In the genomic region with DNA sequence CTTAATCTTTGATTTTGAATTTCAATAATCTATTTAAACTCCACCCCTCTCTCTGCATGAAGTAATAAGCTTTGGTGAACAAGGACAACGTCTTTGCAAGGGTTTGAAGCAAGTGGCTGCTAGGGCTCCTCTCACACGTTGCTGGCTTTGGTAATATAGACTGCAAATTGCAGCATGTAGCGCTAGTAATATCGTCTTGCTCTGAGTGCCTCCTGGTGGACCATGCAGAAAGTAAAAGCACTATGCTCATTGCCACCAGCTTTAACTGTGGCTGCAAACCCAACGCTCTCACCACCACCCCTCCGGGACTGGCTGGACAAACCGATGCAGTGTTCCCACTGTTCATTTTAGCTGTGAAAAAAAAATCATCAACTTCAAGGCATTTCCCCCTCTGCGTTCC, we compare ENCODE assay signal across 10 mouse cellular contexts. TPM values are rescaled to one million over a fixed set of nuclear protein-coding genes. Genes with fewer than 3 reads are reported as not detected.
DNase-seq lines count a peak whose midpoint lies in the region; ATAC-seq and TF ChIP-seq lines count a peak whose summit lies in the region.
"Had no signal": no experiment of that assay in that cellular context is flagged by ENCODE, and none has a peak within 500 bp of the region (broad histone marks: within the 10 kb centered on the region; RNA-seq: fewer than 3 reads in every experiment).

No protein-coding gene starts in this region.

- H3K27ac ChIP-seq in hindbrain, embryonic 11.5 days (ENCODE audit: low read depth, low read length) = no peak overlapping the region
- no peak overlapping the region for H3K27ac ChIP-seq in hindbrain, embryonic 13.5 days
- no peak overlapping the region for H3K27ac ChIP-seq in midbrain, embryonic 14.5 days (replicated peaks; ENCODE audit: low read depth, low read length)
- H3K27ac ChIP-seq in midbrain, embryonic 16.5 days (ENCODE audit: low read length) = no peak overlapping the region
- no peak overlapping the region for H3K27ac ChIP-seq in cortical plate, adult 2 months (ENCODE audit: insufficient read depth, low read length)
- H3K27ac ChIP-seq: neural tube, embryonic 12.5 days; stomach, embryonic 15.5 days had no signal

- DNase-seq in hindbrain, embryonic 11.5 days (ENCODE audit: low spot score) = peak; percentile 21
- DNase-seq in midbrain, embryonic 14.5 days = peak; percentile 46
- peak; percentile 26 for DNase-seq in retina, embryonic 14.5 days (ENCODE audit: low spot score)
- no peak for DNase-seq in urinary bladder, postnatal 10 days (ENCODE audit: low spot score)
- no peak for DNase-seq in right cerebral cortex, adult 2 months (ENCODE audit: low spot score in 2 of 2)

- H3K36me3 ChIP-seq in hindbrain, embryonic 11.5 days (ENCODE audit: control insufficient read depth, insufficient read depth, low read length) = no peaks in the 10 kb centered on the region
- no peaks in the 10 kb centered on the region for H3K36me3 ChIP-seq in hindbrain, embryonic 13.5 days
- H3K36me3 ChIP-seq in midbrain, embryonic 14.5 days (ENCODE audit: control insufficient read depth, insufficient read depth, low read length) = no peaks in the 10 kb centered on the region
- H3K36me3 ChIP-seq in midbrain, embryonic 16.5 days (ENCODE audit: control insufficient read depth, insufficient read depth, low read length) = no peaks in the 10 kb centered on the region
- H3K36me3 ChIP-seq: neural tube, embryonic 12.5 days; stomach, embryonic 15.5 days had no signal

- H3K4me3 ChIP-seq in hindbrain, embryonic 11.5 days (ENCODE audit: low read depth, low read length) = no peak overlapping the region
- H3K4me3 ChIP-seq in hindbrain, embryonic 13.5 days = no peak overlapping the region
- no peak overlapping the region for H3K4me3 ChIP-seq in midbrain, embryonic 14.5 days (replicated peaks; ENCODE audit: low read depth, low read length)
- no peak overlapping the region for H3K4me3 ChIP-seq in midbrain, embryonic 16.5 days (ENCODE audit: low read depth, low read length)
- H3K4me3 ChIP-seq in cortical plate, adult 2 months (ENCODE audit: insufficient read depth, low read length) = no peak overlapping the region
- H3K4me3 ChIP-seq: neural tube, embryonic 12.5 days; stomach, embryonic 15.5 days had no signal

- ATAC-seq in hindbrain, embryonic 11.5 days (ENCODE audit: low FRiP score) = no peak
- no peak for ATAC-seq in hindbrain, embryonic 13.5 days (ENCODE audit: low FRiP score)
- ATAC-seq in midbrain, embryonic 14.5 days (ENCODE audit: low FRiP score, low TSS enrichment) = no peak
- ATAC-seq in midbrain, embryonic 16.5 days = no peak

- H3K9me3 ChIP-seq in hindbrain, embryonic 11.5 days (ENCODE audit: control insufficient read depth, low read length) = no peaks in the 10 kb centered on the region
- no peaks in the 10 kb centered on the region; the same call in 1 of the 2 replicates for H3K9me3 ChIP-seq in hindbrain, embryonic 13.5 days
- H3K9me3 ChIP-seq in midbrain, embryonic 14.5 days (ENCODE audit: control insufficient read depth, low read length) = no peaks in the 10 kb centered on the region
- peaks cover 2% of the 10 kb centered on the region; the same call in 1 of the 2 replicates for H3K9me3 ChIP-seq in midbrain, embryonic 16.5 days (replicated peaks; ENCODE audit: control insufficient read depth, low read length, poor library complexity, severe bottlenecking)
- H3K9me3 ChIP-seq: neural tube, embryonic 12.5 days; stomach, embryonic 15.5 days had no signal

- no peak for TF ChIP-seq POLR2A in cortical plate, adult 2 months (IDR thresholded peaks at IDR 0.05; ENCODE audit: extremely low read depth, insufficient read depth, low read length)

- 61% methylated on average over 8 of the region's 8 CpGs for WGBS in hindbrain, embryonic 11.5 days
- 56% methylated on average over 8 of the region's 8 CpGs for WGBS in hindbrain, embryonic 13.5 days
- 57% methylated on average over 8 of the region's 8 CpGs for WGBS in midbrain, embryonic 14.5 days
- 56% methylated on average over 8 of the region's 8 CpGs for WGBS in midbrain, embryonic 16.5 days

- peak; percentile 35; the same call in 1 of the 2 replicates for TF ChIP-seq CTCF in cortical plate, adult 2 months (IDR thresholded peaks at IDR 0.05; ENCODE audit: extremely low read depth, insufficient read depth, low read length)

- H3K9ac ChIP-seq in hindbrain, embryonic 11.5 days (ENCODE audit: low read depth, low read length) = no peak overlapping the region
- no peak overlapping the region for H3K9ac ChIP-seq in hindbrain, embryonic 13.5 days
- H3K9ac ChIP-seq in midbrain, embryonic 14.5 days (replicated peaks; ENCODE audit: low read length) = no peak overlapping the region
- no peak overlapping the region for H3K9ac ChIP-seq in midbrain, embryonic 16.5 days (ENCODE audit: low read depth, low read length)
- H3K9ac ChIP-seq: neural tube, embryonic 12.5 days; stomach, embryonic 15.5 days had no signal

- H3K27me3 ChIP-seq in hindbrain, embryonic 11.5 days (ENCODE audit: control insufficient read depth, insufficient read depth, low read length) = no peaks in the 10 kb centered on the region
- H3K27me3 ChIP-seq in hindbrain, embryonic 13.5 days = no peaks in the 10 kb centered on the region
- H3K27me3 ChIP-seq in midbrain, embryonic 14.5 days (ENCODE audit: control insufficient read depth, insufficient read depth, low read length) = no peaks in the 10 kb centered on the region
- no peaks in the 10 kb centered on the region for H3K27me3 ChIP-seq in midbrain, embryonic 16.5 days (ENCODE audit: control insufficient read depth, insufficient read depth, low read depth, low read length)
- H3K27me3 ChIP-seq: neural tube, embryonic 12.5 days; stomach, embryonic 15.5 days had no signal

- H3K4me1 ChIP-seq in hindbrain, embryonic 11.5 days (replicated peaks; ENCODE audit: control insufficient read depth, insufficient read depth, low read length) = no peaks in the 10 kb centered on the region
- H3K4me1 ChIP-seq in hindbrain, embryonic 13.5 days (replicated peaks) = no peaks in the 10 kb centered on the region
- H3K4me1 ChIP-seq in midbrain, embryonic 14.5 days (ENCODE audit: control insufficient read depth, insufficient read depth, low read length) = no peaks in the 10 kb centered on the region
- H3K4me1 ChIP-seq in midbrain, embryonic 16.5 days (ENCODE audit: control insufficient read depth, insufficient read depth, low read length) = no peaks in the 10 kb centered on the region
- H3K4me1 ChIP-seq in cortical plate, adult 2 months (ENCODE audit: control insufficient read depth, insufficient read depth, low read length) = no peaks in the 10 kb centered on the region
- H3K4me1 ChIP-seq: neural tube, embryonic 12.5 days; stomach, embryonic 15.5 days had no signal

- H3K4me2 ChIP-seq in hindbrain, embryonic 11.5 days (replicated peaks; ENCODE audit: low read depth, low read length) = no peak overlapping the region
- no peak overlapping the region for H3K4me2 ChIP-seq in hindbrain, embryonic 13.5 days
- no peak overlapping the region for H3K4me2 ChIP-seq in midbrain, embryonic 14.5 days (ENCODE audit: low read length)
- no peak overlapping the region for H3K4me2 ChIP-seq in midbrain, embryonic 16.5 days (ENCODE audit: low read length)
- H3K4me2 ChIP-seq: neural tube, embryonic 12.5 days; stomach, embryonic 15.5 days had no signal

RNA-seq across cellular contexts. Expression of a gene that starts 7.2 kb away (rescaled TPM):
- polyA plus RNA-seq in hindbrain, embryonic 11.5 days (2014; fragmentation: Nextera tagmentation; extraction: Ambion mirVana) = 1.4 and 2.2 TPM in 2 replicates
- polyA plus RNA-seq in hindbrain, embryonic 13.5 days (2015; fragmentation: Nextera tagmentation; extraction: Ambion mirVana) = 1.1 and 1.5 TPM in 2 replicates
- polyA plus RNA-seq in midbrain, embryonic 14.5 days (2014; fragmentation: Nextera tagmentation; extraction: Ambion mirVana) = 0.59 and 0.66 TPM in 2 replicates
- 0.50 and 0.66 TPM in 2 replicates for polyA plus RNA-seq in midbrain, embryonic 16.5 days (2015; fragmentation: Nextera tagmentation; extraction: Ambion mirVana)
- polyA plus RNA-seq in cortical plate, adult 2 months (2012; rRNA removed) = 1.6 and 1.7 TPM in 2 replicates

RNA-seq across cellular contexts. Expression of a gene that starts 40.0 kb away (rescaled TPM):
- 5.6 and 7.7 TPM in 2 replicates for polyA plus RNA-seq in hindbrain, embryonic 11.5 days (2014; fragmentation: Nextera tagmentation; extraction: Ambion mirVana)
- polyA plus RNA-seq in hindbrain, embryonic 13.5 days (2015; fragmentation: Nextera tagmentation; extraction: Ambion mirVana) = 5.9 and 6.2 TPM in 2 replicates
- 4.1 and 5.0 TPM in 2 replicates for polyA plus RNA-seq in midbrain, embryonic 14.5 days (2014; fragmentation: Nextera tagmentation; extraction: Ambion mirVana)
- 4.6 and 5.5 TPM in 2 replicates for polyA plus RNA-seq in midbrain, embryonic 16.5 days (2015; fragmentation: Nextera tagmentation; extraction: Ambion mirVana)
- polyA plus RNA-seq in cortical plate, adult 2 months (2012; rRNA removed) = 6.3 and 6.7 TPM in 2 replicates

RNA-seq across cellular contexts. Expression of a gene that starts 41.3 kb away (rescaled TPM):
- 5.0 and 6.8 TPM in 2 replicates for polyA plus RNA-seq in hindbrain, embryonic 11.5 days (2014; fragmentation: Nextera tagmentation; extraction: Ambion mirVana)
- 9.3 and 9.6 TPM in 2 replicates for polyA plus RNA-seq in hindbrain, embryonic 13.5 days (2015; fragmentation: Nextera tagmentation; extraction: Ambion mirVana)
- polyA plus RNA-seq in midbrain, embryonic 14.5 days (2014; fragmentation: Nextera tagmentation; extraction: Ambion mirVana) = 9.2 and 9.8 TPM in 2 replicates
- 9.7 and 11.0 TPM in 2 replicates for polyA plus RNA-seq in midbrain, embryonic 16.5 days (2015; fragmentation: Nextera tagmentation; extraction: Ambion mirVana)
- 13.9 and 14.4 TPM in 2 replicates for polyA plus RNA-seq in cortical plate, adult 2 months (2012; rRNA removed)

Comparison
In these comparisons a context has a peak if more than half of its experiments do, and no peak if none do; other contexts are left out.
1. DNase-seq: peak in hindbrain, embryonic 11.5 days (single experiment), midbrain, embryonic 14.5 days (single experiment) and retina, embryonic 14.5 days (single experiment); none in urinary bladder, postnatal 10 days (single experiment) and right cerebral cortex, adult 2 months (0 of 2).